Comparison of ENCODE assay signal across 8 mouse cellular contexts in genomic region chr2:53330680-53331079, GRCm38 (mm10).
DNase-seq lines count a peak whose midpoint lies in the region; ATAC-seq and TF ChIP-seq lines count a peak whose summit lies in the region.

No protein-coding gene starts in this region.

- TF ChIP-seq CTCF in forebrain, postnatal 0 days (IDR thresholded peaks at IDR 0.05; ENCODE audit: low read depth), result peak; percentile 71

- WGBS in forebrain, postnatal 0 days, result 19% methylated on average over 6 of the region's 6 CpGs

- no peak for ATAC-seq in forebrain, postnatal 0 days
- no peak for ATAC-seq in monocyte, adult 5-6 weeks (replicated peaks; ENCODE audit: insufficient number of reproducible peaks, low FRiP score, low TSS enrichment, poor library complexity, severe bottlenecking)

- DNase-seq in heart, adult 11 months, result peak; percentile 77
- DNase-seq in heart, postnatal 36 days, result no peak
- DNase-seq in 416B (ENCODE audit: low read depth), result peak; percentile 36
- peak; percentile 0 for DNase-seq in adrenal gland, adult 8-10 months
- DNase-seq in forebrain, postnatal 0 days, result peak; percentile 61
- peak; percentile 50 to 65 for DNase-seq in layer of hippocampus, postnatal 10 days (ENCODE audit: low spot score in 2 of 2)
- DNase-seq in retina, adult 2 months (ENCODE audit: low read depth, low spot score), result peak; percentile 13

- H3K36me3 ChIP-seq in forebrain, postnatal 0 days (ENCODE audit: insufficient read depth), result no peaks in the 10 kb centered on the region

- H3K9me3 ChIP-seq in forebrain, postnatal 0 days (ENCODE audit: low read length), result no peaks in the 10 kb centered on the region

- H3K4me2 ChIP-seq in forebrain, postnatal 0 days (ENCODE audit: low read depth), result no peak overlapping the region

- no peak overlapping the region for H3K4me3 ChIP-seq in forebrain, postnatal 0 days (ENCODE audit: low read depth, low read length)

- H3K27ac ChIP-seq in forebrain, postnatal 0 days (ENCODE audit: low read depth, low read length), result no peak overlapping the region

- H3K4me1 ChIP-seq in forebrain, postnatal 0 days (ENCODE audit: insufficient read depth), result no peaks in the 10 kb centered on the region

- H3K27me3 ChIP-seq in forebrain, postnatal 0 days (ENCODE audit: insufficient read depth, low read length), result no peaks in the 10 kb centered on the region

- H3K9ac ChIP-seq in forebrain, postnatal 0 days, result no peak overlapping the region

- intact Hi-C loops in heart, postnatal 36 days (cut with DNase I), result no loop called here

Comparison
In these comparisons a context has a peak if more than half of its experiments do, and no peak if none do; other contexts are left out.
1. DNase-seq: peak in heart, adult 11 months (single experiment), 416B (single experiment), adrenal gland, adult 8-10 months (single experiment), forebrain, postnatal 0 days (single experiment), layer of hippocampus, postnatal 10 days (2 of 2) and retina, adult 2 months (single experiment); none in heart, postnatal 36 days (0 of 2).